Mouse (Mus musculus) liver, embryonic 18 days (tissue): ENCODE results near the gene Hnrnpul1. TPM values are rescaled to one million over a fixed set of nuclear protein-coding genes. Genes with fewer than 3 reads are reported as not detected.

Experiments
- polyA plus RNA-seq: library from polyadenylated mRNA; depleted of rRNA; stranded (reverse); fragments of >200 nt; gene quantifications from 2 replicates; pipeline ENCODE4 v1.2.3, GENCODE M21; 2012; rRNA removed

The Hnrnpul1 gene
- 16.1 and 17.3 TPM in 2 replicates for polyA plus RNA-seq

DNA sequence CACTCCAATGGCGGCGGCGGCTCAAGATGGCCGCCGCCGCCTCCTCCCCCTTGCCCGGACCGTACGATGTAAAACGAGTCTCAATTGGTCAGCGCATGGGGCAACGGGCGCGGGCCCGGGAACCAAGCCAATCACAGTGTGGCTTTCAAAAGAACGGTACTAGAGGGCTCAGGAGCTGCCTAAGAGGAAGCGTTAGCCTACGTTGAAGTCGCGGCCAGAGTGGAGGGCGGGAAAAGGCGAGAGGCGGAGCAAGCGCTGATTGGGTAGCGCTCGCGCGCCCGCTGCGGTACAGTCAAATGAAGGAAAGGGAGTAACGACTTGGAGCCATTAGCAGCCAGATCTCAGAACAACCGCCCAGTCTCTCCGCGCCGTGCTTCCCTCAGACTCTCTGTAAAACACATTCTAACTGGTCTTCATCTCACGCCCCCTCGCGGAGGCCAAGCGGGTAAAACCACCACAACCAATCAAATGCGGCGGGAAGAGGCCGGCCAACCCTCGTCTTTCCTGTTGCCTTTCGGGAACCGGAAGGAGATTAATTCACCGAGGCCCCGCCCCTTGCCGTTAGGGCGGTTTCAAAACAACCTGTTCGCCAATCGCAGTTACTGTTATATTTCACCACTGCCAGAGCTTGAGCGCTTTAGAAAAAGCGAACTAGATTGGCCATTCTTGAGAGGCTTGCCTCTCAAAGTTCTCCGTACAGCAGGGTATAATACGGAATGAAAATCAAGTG is at the start of gene Hnrnpul1:
Gene Hnrnpul1 (minus strand): TSS at position 20 of the 730 bp plus-strand sequence.

DNA sequence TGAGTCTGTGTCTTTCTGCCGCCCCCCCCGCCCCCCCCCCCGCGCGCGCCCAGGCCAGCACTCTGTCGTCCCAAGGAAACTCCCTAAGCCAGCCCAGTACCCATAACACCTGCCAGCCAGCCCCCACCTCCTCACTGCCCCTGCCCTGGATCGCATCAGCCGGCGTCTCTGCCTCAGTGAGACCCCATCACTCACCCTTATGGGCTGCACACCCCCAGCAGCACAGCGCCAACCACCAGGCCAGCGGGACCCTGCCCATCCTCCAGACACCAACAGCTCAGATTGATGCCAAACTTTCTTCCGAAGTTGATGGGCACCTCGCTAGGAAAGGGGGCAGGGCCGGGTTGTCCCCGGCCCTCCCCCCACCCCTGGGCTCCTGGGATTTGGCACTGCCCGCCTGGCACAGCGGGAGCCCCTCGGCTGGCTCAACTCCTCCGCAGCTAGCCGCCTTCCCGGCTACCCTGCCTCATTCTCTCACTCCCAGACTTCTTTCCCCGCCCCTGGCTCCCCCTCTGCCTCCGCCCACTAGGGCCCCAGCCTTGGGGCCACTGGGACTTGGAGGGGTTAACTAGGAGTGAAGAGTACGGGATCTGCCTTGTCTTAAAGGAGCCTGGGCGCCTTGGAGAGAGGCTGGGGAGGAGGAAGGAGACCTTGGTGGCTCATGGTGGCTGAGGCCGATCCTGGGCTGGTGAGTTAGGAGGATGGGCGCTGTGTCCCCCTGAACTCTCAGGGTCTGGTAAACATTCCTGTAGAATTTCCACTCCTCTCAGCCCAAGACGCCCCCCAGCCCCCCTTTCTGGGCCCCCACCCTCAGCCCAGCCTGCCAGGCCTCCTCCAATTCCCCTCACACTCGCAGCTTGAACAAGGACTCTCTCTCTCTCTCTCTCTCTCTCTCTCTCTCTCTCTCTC is 33.9 kb upstream of the Hnrnpul1 start, which contains the start of gene Axl:
Gene Axl (minus strand): TSS at position 486 of the 909 bp plus-strand sequence.

DNA sequence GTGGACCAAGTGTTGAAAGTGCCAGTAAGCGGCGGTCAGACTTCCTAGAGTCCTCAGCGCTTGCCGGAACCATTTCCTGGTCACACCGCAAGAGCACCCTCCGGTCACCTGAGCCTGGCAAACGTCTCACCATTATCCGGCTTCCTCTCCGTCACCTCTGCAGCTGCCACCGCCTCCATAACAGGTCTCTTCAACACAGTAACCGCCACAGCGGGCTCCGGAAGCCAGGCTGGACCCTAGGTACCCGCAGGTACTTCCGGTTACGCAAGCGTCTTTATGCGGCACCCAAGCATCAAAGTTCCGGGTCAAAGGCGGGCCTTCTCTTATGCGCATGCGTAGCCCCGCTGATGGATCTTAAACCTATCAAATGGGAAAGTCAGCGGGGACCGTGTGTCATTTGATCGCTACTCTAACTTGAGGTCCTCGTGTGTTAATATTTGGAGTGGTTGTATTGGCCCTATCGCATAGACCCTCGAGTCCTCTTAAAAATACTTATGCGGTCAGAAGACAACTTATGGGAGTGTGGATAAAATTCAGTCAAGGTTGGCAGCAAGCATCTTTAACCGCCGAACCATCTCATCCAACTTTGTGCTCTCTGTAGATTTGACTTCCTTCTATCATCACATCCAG is 35.7 kb downstream of the Hnrnpul1 start, which contains the start of gene Ccdc97:
Gene Ccdc97 (minus strand): TSS at position 301 of the 630 bp plus-strand sequence.

DNA sequence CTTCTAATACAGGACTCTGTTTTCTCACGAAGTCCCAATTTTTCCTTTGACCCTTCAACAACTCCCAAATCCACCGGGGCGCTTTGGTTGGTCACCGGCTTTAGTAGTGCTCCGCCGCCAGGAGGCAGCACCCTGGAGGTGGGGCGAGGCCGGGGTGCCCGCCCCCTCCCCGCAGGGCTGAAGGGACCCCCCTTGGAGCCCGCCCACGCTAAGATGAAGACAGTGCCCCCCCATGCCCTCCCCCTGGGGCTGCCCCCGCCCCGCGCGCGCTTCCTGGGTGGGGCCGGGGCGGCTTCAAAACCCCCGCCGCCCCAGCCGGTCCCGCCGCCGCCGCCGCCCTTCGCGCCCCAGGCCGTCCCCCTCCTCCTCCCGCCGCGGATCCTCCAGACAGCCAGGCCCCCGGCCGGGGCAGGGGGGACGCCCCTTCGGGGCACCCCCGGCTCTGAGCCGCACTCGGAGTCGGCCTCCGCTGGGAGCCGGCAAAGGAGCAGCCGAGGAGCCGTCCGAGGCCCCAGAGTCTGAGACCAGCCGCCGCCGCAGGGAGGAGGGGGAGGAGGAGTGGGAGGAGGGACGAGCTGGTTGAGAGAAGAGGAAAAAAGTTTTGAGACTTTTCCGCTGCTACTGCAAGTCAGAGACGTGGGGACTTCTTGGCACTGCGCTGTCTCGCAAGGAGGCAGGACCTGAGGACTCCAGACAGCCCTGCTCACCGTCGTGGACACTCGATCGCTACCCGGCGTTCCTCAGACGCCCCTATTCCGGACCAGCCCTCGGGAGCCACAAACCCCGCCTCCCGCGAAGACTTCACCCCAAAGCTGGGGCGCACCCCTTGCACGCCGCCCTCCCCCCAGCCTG is 67.7 kb downstream of the Hnrnpul1 start, which contains the start of gene Tgfb1:
Gene Tgfb1 (plus strand): TSS at position 323 of the 852 bp plus-strand sequence.

DNA sequence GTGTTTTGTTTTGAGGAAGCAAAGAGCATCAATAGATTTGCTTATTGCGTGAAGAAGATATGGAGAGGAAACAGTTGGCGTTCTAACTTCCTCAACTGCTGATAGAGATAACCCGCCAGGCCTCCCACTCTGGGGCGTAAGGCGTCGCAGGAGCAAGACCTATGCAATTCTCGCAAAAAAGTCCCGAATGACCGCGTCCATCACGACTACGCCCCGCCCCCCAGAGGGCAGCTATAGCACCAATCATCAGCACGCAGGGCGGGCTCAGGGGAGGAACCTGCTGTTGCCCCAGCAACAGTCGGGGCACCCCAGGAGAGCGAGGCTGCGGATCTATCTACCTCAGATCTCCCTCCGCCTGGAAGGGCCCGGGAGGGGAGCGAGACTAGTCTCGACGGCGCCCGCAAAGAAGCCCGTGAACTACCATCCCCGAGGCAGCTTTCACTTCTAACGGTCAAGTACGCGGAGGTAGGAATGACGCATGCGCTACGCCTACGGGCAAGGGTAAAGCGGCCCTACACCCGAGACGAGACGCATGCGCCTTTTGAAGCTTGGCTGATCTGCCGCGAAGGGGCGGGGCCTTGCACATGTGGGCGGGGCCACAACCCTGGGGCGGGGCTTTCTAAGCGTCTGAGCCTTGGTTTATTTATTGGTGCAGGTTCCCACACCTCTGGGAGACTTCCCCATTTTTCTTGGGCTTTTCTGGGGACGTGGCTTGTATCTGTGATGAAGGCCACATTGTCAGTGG is 73.9 kb downstream of the Hnrnpul1 start, which contains the start of gene B9d2:
Gene B9d2 (plus strand): TSS at position 267 of the 745 bp plus-strand sequence.

DNA sequence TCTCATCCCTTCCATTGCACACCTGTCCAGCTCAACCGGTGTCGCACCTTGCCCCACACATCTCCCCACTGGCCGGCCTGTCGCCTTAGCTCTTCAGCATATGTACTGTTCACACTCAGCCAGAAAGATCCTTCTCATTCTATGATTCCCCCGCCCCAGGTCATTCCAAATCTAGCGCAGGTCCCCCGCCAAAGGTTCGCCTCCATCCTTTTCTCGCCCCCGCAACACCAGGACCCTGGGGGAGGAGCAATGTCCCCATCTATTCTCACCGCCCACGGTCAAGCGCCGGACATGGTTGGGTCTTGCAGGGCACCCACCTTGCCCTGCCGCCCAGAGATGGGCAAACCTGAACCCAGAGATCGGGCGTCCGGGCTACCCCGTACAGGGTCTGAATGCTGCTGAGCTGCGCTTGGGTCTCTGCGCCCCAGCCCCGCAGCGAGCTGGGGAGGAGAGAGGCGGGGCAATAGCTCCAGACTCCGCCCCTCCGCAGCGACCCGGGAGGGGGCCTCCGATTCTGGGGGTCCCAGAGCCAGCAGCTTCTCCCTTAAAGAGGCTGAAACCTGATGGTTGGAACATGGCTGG is 79.7 kb downstream of the Hnrnpul1 start, which contains the start of gene Tmem91:
Gene Tmem91 (minus strand): TSS at position 448 of the 582 bp plus-strand sequence.

Other genes with a start within 250 kb of the Hnrnpul1 start
- 0.02 and 0.05 TPM in 2 replicates for gene Ceacam2, start 214.9 kb downstream of the Hnrnpul1 start, polyA plus RNA-seq
- 0.22 TPM in 1 of 2 replicates, not detected in the other for gene Erich4, start 138.9 kb downstream of the Hnrnpul1 start, polyA plus RNA-seq
- gene Dmac2, start 135.3 kb downstream of the Hnrnpul1 start, polyA plus RNA-seq, result 11.8 and 12.8 TPM in 2 replicates
- 2.6 and 2.7 TPM in 2 replicates for gene B3gnt8, start 128.1 kb downstream of the Hnrnpul1 start, polyA plus RNA-seq
- gene Bckdha, start 95.8 kb downstream of the Hnrnpul1 start, polyA plus RNA-seq, result 115 and 116 TPM in 2 replicates
- 26.4 and 31.9 TPM in 2 replicates for gene Exosc5, start 95.6 kb downstream of the Hnrnpul1 start, polyA plus RNA-seq
- gene Tmem91, start 79.6 kb downstream of the Hnrnpul1 start, polyA plus RNA-seq, result 0.62 and 0.63 TPM in 2 replicates
- gene B9d2, start 74.0 kb downstream of the Hnrnpul1 start, polyA plus RNA-seq, result 18.3 and 19.4 TPM in 2 replicates
- gene Tgfb1, start 67.8 kb downstream of the Hnrnpul1 start, polyA plus RNA-seq, result 11.8 and 13.6 TPM in 2 replicates
- 12.6 and 16.0 TPM in 2 replicates for gene Ccdc97, start 35.7 kb downstream of the Hnrnpul1 start, polyA plus RNA-seq
- gene Axl, start 33.9 kb upstream of the Hnrnpul1 start, polyA plus RNA-seq, result 13.4 and 14.2 TPM in 2 replicates
- 0.82 and 0.96 TPM in 2 replicates for gene Cyp2s1, start 62.2 kb upstream of the Hnrnpul1 start, polyA plus RNA-seq
- gene Cyp2b10, start 142.9 kb upstream of the Hnrnpul1 start, polyA plus RNA-seq, result 0.02 and 0.07 TPM in 2 replicates